Mouse (Mus musculus): ENCODE measurements at regions not wholly inside any gene's neighbourhood (a gene's known extent, or its start where the extent isn't known, plus 50 kb on each side); places are given as distances from the start of the nearest gene placed in this dataset.

DNA sequence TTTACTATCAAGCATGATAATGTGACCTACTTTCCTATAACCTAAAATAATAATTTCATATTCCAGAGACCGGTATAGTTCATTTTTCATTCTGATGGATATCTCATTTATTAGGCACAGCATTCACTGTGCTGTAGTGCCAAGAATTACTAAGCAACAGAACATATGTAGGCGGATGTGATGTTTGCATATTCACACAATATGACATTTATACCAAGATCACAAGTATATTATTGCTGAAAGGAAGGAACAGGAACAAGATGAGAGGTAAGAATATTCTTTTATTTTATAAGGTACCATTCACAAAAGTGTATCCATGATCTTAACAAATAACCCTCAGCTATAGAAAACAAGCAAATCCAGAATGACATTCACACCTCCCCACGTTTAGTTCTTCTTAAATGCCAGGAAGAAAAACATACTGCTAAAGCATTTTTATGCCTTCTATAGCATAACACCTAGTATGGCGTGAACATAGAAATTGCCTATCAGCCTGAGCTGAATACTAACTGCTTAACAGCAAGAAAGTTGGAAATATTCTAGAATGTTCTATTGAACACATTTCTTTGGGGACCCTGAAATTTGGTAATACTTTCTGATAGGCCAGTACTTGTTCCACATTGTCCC, 1062.8 kb upstream of the Acvr2a start:
- no peak for DNase-seq

DNA sequence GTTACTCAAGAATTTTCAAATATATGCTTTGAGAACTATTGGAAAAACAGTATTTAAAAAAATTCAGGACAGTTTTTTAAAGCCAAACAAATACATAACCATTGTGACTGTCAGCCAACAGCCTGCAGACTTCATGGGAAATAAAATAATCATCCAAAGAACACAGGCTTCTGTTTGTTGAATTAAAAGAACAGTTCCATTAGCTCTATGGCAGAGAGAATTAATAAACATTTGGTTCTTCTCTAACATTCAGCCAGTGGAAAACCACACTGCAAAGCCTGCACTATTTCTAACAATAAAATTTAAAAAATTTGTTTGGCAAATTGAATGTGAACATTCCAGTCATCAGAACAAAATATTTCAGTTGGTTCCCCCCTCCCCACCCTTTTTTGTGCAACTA, 1058.2 kb upstream of the Acvr2a start:
- no peak for DNase-seq

DNA sequence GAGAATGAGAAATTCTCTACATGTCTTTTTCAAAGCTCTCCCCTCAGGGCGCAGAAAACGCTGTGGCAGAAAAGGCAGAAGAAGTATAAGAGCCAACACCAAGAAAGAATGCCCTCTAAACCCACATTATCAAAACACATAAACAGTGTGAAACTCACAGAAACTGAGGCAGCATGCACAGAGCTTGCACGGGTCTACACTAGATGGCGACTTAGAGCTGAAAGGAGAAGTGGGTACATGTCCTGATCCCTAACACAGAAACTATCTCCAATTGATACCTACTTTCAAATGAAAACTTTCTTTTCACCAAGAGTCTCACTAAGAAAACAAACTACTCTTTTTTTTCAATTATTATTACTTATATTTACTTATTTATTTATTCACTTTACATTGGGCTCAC, 1057.7 kb upstream of the Acvr2a start:
- no peak for DNase-seq

DNA sequence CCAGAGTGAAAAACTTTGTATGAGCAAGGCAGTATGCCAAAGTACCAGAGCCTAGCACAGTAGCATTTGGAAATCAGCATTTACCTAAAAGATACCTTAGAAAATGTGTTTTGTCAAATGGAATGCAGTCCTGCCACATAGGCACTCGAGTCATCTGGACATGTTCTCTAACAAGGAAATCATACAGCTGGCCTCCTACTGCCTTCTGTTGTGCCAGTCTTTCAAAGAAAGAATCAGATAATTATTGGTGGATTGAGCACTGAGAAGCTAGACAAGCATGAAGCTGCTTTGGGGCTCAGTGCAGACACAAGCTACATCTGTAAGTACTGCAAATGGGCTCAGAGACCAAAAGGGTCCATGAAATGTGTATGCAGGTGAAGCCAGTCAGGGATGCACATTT, 1038.1 kb upstream of the Acvr2a start:
- no peak for DNase-seq

DNA sequence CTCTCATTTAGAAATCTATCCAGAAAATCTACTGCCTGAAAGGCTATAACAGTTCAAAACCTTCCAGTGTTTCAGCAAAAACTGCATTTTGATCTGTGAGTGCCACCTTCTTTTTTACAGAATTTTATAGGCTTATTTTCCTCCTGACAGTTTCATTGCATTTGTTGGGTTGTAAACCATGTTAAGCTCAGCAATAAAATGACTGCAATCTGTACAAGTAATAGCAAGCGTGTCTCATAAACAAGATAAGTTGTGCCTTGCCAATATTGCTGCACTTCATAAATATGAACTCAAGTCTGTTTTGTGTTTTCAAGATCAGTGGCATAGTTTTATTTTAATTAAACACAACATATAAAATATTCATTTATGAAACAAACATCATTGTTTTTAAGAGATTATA, 1036.9 kb upstream of the Acvr2a start:
- no peak for DNase-seq

DNA sequence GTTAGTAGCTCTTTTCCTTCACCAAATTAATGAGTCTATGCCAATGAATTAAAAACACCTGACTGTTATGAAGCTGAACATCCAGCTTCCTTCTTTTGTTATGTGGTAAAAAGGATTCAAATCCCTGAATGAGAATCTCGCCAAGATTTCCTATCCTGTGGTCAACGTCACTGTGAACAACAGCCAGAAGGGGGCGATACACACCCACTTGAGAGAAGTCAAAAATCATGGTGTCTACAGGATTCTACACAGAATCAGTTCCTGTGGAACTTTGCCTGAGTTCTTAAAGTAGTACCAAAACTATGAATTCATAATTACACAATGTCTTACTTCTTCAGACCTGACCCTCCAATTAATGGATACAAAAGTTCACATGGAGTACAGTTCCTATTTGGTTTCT, 1028.1 kb upstream of the Acvr2a start:
- DNase-seq: peak; percentile 73 to 80

DNA sequence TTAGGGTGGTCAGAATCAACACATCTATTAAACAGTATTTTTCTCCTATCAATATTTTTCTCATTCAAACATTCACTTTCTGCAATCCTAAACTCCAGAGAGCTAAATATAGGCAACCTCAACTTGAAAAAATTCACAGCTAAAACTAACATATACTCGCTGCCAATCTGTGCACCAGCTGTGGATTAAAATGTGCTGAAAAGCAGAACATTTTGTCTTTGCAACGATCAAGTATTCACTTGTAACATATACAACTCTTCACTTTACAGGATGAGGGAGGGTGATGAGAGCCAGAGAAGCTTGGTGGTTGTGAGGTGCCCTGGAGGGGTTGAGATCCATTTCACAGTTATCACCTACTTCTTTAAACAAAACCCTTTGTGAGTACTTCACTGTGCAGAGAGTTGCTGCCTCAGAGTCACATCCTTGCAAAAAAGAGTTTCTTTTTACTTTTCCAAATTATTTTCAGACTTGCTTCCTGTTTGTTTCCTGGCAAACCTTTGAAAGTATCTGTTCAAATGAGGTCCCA, 991.1 kb upstream of the Acvr2a start:
- no peak for DNase-seq

DNA sequence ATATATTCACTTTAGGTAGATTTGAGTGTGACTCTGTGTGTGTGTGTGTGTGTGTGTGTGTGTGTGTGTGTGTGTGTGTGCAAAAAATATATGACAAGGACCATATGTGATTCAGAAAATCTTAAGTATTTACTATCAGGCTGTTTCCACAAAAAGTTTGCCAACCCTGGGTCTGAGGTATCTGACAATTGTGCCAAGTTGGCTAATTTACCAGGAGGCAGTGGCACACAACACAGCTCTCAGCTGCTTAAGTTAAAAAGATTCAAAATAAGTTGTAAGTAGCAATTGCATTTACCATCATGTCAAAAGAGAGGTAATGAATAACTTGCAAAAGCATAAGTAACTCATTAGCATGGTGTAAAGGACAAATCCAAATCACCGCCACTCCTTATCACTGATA, 981.4 kb upstream of the Acvr2a start:
- DNase-seq: no peak

DNA sequence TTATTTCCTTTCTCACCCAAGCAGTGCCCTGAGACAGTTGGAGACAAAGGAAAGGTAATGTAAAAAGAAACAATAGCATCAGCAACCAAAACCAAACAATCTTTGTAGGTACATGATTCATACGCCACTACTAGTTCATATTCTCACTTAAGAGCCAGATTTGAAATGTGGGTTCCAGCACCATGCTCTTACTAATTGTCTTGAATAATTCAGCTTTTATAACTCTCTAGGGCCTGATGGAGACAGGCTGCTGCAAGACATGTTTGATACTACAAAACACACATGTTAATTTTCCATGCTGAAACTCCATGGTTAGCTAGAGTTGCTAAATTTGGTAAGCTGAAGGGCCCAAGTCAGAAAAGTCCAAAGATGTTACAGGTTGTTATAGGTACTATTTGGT, 980.4 kb upstream of the Acvr2a start:
- no peak for DNase-seq

DNA sequence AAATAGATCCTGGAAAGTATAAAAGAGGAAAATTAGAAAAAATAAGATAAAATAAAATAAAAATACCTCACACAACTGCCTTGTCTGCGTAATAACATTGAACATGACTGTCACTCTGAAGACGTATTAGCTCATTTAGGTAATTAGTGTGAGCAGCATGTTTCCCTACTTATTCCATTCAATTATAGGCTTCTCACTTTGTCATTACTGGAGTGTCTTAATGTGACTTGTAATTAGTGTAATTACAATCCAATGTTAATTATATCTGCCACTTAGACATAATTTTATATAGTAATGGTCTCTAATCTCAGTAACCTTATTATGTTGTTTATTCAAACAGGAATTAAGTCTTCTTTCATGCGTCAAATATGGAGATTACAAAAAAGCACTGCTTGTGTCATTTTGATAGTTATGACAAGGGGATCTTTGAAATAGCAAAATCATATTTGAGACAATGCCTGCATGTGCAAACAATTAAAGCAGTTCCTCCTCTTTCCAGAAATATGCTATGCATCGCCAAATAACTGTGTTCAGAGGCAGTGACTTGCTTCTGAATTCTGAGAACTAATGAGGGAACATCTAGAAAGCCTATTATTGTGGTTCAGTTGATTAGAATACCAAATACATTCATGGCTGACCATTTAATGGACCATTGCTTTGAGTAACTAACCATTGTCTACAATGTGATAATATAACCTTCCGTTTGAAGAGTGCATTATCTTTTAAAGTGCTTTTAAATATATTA, 979.7 kb upstream of the Acvr2a start:
- no peak for DNase-seq

DNA sequence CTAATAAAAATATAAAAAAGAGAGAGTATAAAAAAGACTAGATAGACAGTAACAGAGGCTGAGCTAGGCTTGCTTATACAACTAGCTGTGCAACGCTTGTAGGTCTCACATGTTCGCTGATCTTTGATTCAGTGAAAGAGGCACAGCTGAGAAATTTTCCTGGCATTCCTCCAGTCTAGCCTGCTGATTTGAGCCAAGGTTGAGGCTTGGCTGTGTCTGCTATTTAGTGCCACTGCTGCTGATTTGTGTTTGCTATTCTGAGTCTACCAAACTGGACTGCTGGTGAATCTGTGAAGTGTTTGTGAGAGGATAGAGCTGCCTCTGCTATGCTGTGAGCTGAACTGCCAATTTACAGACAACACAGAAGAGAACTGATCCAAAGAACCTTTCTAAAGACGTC, 956.7 kb upstream of the Acvr2a start:
- DNase-seq: peak; percentile 66 to 68

DNA sequence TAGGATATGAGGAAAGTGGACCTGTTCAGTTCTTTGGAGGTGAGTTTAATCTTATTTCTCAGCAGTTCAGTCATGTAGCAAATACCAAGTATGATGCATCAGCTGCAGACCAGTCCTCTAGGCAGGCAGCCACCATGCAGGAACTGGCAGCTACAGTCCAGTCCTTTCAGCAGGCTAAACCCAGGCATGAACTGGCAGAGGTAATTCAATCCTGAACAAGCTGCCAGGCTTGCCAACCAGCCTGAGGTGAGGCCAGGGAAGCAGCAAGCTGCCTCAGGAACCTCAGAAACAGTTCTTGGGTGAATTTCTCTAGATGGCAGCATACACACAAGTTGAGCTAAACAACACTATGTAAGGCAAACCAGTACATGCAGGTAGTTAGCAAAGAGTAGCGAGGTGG, 951.5 kb upstream of the Acvr2a start:
- DNase-seq: peak; percentile 59 to 73

DNA sequence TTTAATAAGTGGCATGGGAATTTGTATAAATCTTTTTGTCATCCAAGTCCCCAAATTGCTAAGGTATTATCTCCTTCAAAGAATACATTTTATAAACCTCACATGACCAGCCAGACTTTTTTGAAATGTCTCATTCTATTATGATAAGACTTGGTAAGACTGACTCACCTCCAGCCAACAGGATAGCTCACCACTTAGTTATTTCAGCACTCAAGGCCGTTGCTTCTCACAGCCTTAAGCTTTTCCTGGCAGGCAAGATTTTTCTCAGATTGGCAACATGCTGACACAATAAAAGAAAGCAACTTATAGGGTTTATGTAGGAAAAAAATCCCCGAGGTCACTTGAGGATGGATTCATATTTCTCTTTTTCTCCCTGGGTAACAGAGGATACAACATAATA, 935.9 kb upstream of the Acvr2a start:
- no peak for DNase-seq

DNA sequence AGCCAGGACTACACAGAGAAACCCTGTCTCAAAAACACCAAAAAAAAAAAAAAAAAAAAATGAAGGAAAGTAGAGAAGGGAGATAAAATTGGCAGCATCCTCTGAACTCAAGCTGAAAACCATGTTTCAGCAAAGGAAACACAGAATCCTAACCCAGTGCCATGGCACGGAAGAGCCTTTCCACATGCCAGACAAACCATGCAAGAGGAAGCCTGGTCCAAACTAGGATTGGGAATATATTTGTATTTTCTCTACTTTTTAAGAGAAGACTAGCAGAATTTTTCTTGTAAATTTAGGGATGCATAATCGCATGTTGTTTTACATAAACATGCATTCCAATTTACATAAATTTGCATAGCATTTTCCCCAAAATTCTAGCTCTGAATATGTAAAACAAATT, 934.8 kb upstream of the Acvr2a start:
- DNase-seq: no peak

DNA sequence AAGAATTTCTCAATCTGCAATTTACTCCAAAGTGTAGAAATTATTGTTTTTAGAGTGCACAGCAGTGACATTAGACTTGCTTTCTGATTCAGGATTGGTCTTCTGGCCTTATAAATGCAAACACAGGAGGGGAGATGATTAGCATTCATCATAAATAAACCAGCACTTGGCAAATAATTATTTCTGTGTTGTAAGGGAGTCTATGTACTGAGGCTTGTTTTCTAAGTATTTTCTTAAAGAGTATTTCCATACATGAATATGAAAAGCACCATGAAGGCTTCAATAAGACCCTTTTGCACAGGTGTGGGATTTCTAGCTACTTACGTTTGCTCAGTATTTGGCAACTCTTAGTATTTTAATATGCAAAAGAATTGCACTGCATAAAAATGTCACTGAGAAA, 934.1 kb upstream of the Acvr2a start:
- DNase-seq: no peak

DNA sequence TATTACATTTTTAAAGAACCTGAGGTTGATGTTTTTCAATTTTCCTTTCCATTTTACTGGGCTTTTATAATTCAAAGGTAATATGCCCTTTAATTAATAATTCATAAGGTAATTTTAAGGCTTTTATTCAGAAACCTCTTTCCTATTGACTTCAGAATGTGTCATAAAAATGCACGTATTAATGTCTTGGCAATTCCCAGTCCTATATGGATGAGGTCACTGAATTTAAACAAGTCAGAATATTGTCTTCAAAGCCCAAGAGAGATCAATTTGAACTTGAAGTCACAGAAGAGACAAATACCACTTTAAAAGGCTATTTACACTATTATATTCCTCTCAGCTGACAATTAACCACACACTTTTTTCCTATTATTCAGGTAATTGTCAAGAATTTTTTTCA, 925.7 kb upstream of the Acvr2a start:
- no peak for DNase-seq

DNA sequence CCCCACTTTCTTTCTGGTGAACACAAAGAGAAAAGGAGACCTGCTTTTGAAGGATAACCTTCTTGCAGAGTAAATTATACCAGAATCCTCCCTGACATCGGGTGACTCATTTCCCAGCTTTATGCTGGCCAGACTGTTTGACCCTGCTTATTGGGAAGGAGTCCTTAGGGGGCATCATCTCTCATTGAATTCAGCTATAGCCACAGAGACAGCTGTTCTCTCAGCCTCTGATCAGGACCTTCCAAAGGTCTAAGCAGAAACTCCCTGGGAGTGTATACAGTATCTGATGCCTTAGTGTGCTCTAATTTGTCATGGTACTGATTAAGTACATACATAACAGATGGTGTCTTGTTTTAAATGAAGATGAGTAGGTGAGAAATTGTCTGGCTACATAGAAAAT, 922.5 kb upstream of the Acvr2a start:
- DNase-seq: no peak

DNA sequence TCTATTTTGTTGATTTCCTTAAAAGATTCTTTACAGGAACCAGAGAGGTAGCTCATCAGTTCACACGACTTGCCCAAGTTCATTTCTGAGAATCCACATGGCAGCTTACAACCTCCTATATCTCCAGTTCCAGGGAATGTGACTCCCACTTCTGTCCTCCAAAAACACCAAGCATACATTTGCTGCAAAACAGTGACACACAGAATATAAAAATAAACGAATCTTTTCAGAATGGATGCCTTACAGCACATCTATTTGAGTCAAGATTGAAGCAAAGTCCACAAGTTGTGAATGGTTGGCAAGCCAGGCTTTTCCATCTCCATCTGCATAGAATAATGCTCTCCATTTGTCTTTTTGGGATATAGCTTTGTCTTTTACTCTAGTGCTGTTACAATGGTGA, 921.0 kb upstream of the Acvr2a start:
- no peak for DNase-seq

DNA sequence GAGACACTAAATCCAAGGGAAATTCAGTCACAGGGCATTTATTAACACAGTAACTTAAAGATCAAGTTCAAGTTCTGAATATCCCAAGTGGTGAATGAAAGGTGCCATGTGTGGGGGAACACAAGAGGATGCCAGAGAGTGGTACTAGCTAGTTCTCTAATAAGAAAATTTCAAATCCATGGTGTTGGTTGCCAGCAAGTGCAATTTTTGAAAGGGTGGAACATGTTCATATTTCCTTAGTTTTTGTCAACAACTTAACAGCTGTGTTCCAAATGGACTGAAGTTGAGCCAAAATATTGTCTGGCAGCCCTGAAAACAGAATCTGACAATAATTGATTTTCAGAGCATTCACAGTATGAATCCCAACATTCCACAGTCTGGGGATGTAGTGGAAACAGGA, 919.1 kb upstream of the Acvr2a start:
- DNase-seq: no peak

DNA sequence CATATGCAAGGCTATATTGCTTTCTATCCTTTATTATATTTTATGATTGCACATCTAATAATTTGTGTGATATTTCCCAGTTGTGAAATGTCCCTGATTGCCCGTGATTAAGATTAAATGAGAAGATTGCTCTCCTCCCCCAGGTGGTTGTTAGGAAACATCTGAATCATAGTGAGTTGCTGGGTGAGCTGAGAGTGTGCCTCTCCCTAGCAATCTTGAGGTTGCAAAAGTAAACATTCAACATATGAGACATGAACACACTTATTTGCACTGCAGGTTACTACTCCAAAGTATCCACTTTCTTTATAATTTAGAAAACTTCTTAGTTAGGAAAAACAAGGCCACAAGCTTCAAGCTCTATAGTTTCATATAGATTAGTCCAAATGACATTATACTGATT, 899.6 kb upstream of the Acvr2a start:
- no peak for DNase-seq

DNA sequence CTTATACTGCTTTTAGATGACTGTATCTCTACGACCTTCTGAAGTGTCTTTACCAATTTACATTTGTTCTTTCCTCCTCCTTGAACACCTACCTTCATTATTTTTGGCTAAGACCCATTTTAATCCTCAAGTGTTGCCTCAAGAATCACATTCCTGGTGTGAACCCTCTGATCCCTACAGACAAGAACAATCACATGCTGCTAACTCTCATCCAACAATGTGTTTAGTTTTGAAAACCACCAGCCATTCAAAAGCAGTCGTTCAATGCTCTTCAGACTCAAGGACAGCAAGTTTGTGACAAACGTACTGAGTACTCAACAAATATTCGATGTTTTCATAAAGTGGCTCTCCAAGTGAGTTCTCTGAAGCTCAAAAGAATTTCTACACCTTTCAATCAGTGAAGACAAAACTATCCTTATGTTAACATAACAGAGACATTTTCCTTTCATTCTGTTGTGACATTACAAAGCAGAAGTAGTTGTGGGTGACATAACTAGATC, 898.9 kb upstream of the Acvr2a start:
- DNase-seq: no peak

DNA sequence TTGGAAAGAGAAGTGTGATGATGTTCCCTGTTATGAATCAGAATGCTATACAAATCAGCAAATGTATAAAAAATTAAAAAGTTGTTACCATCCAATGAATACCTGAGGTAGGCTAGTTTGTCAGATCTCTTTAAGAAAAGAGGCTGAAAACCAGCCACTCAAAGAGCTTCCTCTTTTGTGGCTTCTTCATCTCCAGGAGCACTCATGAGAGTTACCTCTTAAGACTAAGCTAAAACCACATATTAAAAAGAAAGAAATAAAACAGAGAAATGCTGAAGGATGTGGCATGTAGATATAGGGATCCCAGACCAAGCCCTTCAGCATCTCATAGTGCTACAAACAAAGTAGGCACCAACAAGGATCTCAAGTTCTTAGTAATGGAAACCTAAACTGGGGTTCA, 890.9 kb upstream of the Acvr2a start:
- DNase-seq: no peak

DNA sequence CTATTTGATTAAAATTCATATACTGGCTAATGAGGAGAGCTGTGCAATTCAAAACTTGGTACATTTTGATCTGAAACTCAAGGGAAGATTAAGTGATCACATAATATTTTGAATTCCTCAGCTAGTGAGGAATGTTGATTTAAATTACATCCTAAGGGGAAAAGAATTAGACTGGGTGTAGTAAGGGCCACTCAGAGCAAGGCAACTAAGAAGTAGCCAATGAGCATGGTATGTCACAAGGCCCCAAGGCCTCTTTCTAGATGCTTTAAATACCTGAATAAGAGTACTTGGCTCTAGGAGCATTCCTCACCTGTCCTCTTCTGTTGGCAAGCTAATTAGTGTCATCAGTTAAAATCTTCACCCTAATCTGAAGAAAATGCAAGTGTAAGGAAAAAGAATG, 887.3 kb upstream of the Acvr2a start:
- no peak for DNase-seq

DNA sequence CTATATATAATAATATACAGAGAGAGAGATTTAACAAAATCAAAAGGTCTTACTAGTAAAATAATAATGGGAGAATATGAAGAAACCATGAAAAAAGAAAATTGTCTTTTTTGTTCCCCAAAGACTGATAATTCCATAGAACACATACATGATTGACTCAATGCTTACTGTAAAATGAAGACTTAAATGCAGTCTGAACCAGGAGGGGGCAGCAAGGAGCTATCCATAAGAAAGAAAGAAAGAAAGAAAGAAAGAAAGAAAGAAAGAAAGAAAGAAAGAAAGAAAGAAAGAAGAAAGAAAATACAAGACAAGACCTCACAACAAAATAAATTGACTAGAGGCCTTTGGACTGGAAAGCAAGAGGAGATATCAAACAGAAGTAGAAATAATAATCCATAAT, 868.8 kb upstream of the Acvr2a start:
- peak; percentile 45 to 51 for DNase-seq

DNA sequence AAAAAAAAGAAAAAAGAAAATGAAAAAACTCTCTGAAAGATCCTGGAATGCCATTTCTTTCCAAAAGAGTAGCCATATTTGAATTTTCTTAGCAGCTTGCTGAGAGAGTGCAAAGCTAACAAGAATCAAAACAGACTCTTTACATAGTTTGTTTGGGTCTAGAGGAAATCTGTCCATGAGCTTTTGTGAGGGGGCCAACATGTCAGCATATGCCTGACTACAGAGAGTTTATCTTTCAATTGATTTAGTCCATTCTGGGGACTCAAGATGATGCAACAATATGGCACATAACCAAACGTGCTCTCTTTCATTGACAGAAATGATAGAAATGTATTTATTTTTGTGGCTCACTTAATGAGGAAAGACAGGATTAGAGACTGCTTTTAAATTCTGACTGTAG, 822.8 kb upstream of the Acvr2a start:
- no peak for DNase-seq
